Mouse (Mus musculus) naive thymus-derived CD4-positive, alpha-beta T cell, adult 2 months (primary cell): ENCODE measurements around the gene Mrtfb.
A peak's percentile ranks its signal among the peaks of the same experiment; 100 is the strongest.
"Not testable (repeated sequence)": the region's sequence is repeated elsewhere in the genome, so short reads cannot be mapped to it uniquely, and the experiment has no call there.

Source experiments
- DNase-seq: peaks from one replicate; pipeline ENCODE4 v3.0.0-alpha.2; 2011; ENCODE audit warnings: low read depth

Mrtfb gene

GRCm38 (mm10) chr16:13276709-13277399, 20.6 kb downstream of the Mrtfb start:
- DNase-seq = no peak

GRCm38 (mm10) chr16:13286425-13286824, 30.1 kb downstream of the Mrtfb start:
- not testable (repeated sequence) for DNase-seq

GRCm38 (mm10) chr16:13297860-13298259, 41.6 kb downstream of the Mrtfb start:
- no peak for DNase-seq

- peak; percentile 10 for DNase-seq
These were observed 42.7 kb downstream of the Mrtfb start for GRCm38 (mm10) chr16:13298991-13299390.

GRCm38 (mm10) chr16:13306065-13306695, 49.9 kb downstream of the Mrtfb start:
- peak; percentile 26 for DNase-seq

- no peak for DNase-seq
These were observed 53.9 kb downstream of the Mrtfb start for GRCm38 (mm10) chr16:13310096-13310683.

GRCm38 (mm10) chr16:13311374-13311773, 55.1 kb downstream of the Mrtfb start:
- DNase-seq = no peak

- no peak for DNase-seq
These were observed 56.9 kb downstream of the Mrtfb start for GRCm38 (mm10) chr16:13313096-13313719.

GRCm38 (mm10) chr16:13323751-13324150, 67.5 kb downstream of the Mrtfb start:
- DNase-seq = no peak

- DNase-seq = no peak
These were observed 70.3 kb downstream of the Mrtfb start for GRCm38 (mm10) chr16:13326622-13327021.

- no peak for DNase-seq
These were observed 72.4 kb downstream of the Mrtfb start for GRCm38 (mm10) chr16:13328646-13329045.

- DNase-seq = no peak
These were observed 73.4 kb downstream of the Mrtfb start for GRCm38 (mm10) chr16:13329640-13330039.

- no peak for DNase-seq
These were observed 74.0 kb downstream of the Mrtfb start for GRCm38 (mm10) chr16:13330221-13330659.

GRCm38 (mm10) chr16:13331898-13332297, 75.6 kb downstream of the Mrtfb start:
- no peak for DNase-seq

GRCm38 (mm10) chr16:13332536-13332935, 76.3 kb downstream of the Mrtfb start:
- no peak for DNase-seq

- no peak for DNase-seq
These were observed 77.6 kb downstream of the Mrtfb start for GRCm38 (mm10) chr16:13333781-13334341.

- DNase-seq = no peak
These were observed 80.4 kb downstream of the Mrtfb start for GRCm38 (mm10) chr16:13336503-13337230.

GRCm38 (mm10) chr16:13338094-13338493, 81.8 kb downstream of the Mrtfb start:
- no peak for DNase-seq

GRCm38 (mm10) chr16:13339433-13339832, 83.2 kb downstream of the Mrtfb start:
- DNase-seq = no peak

- not testable (repeated sequence) for DNase-seq
These were observed 89.5 kb downstream of the Mrtfb start for GRCm38 (mm10) chr16:13345822-13346221.

- no peak for DNase-seq
These were observed 94.4 kb downstream of the Mrtfb start for GRCm38 (mm10) chr16:13350729-13351128.

- DNase-seq = peak; percentile 16
These were observed 95.0 kb downstream of the Mrtfb start for GRCm38 (mm10) chr16:13351268-13351667.
